Mouse (Mus musculus) heart, embryonic 12.5 days (tissue): ENCODE results near the gene Hexdc. TPM values are rescaled to one million over a fixed set of nuclear protein-coding genes. Genes with fewer than 3 reads are reported as not detected.

Source experiments
- ATAC-seq: fragments of 200-750 bp; cut with Nextera tagmentation; 2 replicates; pipeline ENCODE4 v1.8.0; 2017; ENCODE audit warnings: moderate TSS enrichment, moderate library complexity; ENCODE audit not compliant: insufficient number of reproducible peaks, low FRiP score
- H3K27ac ChIP-seq: fragments of 300-500 bp; sonication (generic); 2 replicates; pipeline ENCODE4 v1.5.1; 2016; ENCODE audit warnings: mild to moderate bottlenecking, moderate library complexity; ENCODE audit not compliant: poor library complexity, severe bottlenecking
- H3K27me3 ChIP-seq: fragments of 300-500 bp; sonication (generic); replicated peaks from 2 replicates; pipeline ENCODE4 v1.6.1; 2016; ENCODE audit warnings: mild to moderate bottlenecking, moderate library complexity
- H3K36me3 ChIP-seq: fragments of 300-500 bp; sonication (generic); 2 replicates; pipeline ENCODE4 v1.6.1; 2016; ENCODE audit warnings: mild to moderate bottlenecking, moderate library complexity
- H3K4me1 ChIP-seq: fragments of 300-500 bp; sonication (generic); replicated peaks from 2 replicates; pipeline ENCODE4 v1.6.1; 2016; ENCODE audit warnings: mild to moderate bottlenecking
- H3K4me2 ChIP-seq: fragments of 300-500 bp; sonication (generic); 2 replicates; pipeline ENCODE4 v1.6.1; 2016; ENCODE audit warnings: mild to moderate bottlenecking, moderate library complexity
- H3K4me3 ChIP-seq: fragments of 300-500 bp; sonication (generic); 2 replicates; pipeline ENCODE4 v1.5.1; 2016; ENCODE audit warnings: mild to moderate bottlenecking
- H3K9ac ChIP-seq: fragments of 300-500 bp; sonication (generic); 2 replicates; pipeline ENCODE4 v1.6.1; 2016; ENCODE audit warnings: mild to moderate bottlenecking, moderate library complexity
- H3K9me3 ChIP-seq: fragments of 300-500 bp; sonication (generic); replicated peaks from 2 replicates; pipeline ENCODE4 v1.6.1; 2016; ENCODE audit warnings: mild to moderate bottlenecking, moderate library complexity
- WGBS: fragments of 180-500 bp; shearing (Covaris S2); methylation state at CpG from one replicate; pipeline ENCODE4 v1.1.7; 2016; 5-methylcytosine and 5-hydroxymethylcytosine counted together
- polyA plus RNA-seq: library from polyadenylated mRNA; unstranded; fragments of >200 nt; fragmentation: Nextera tagmentation; extraction: Ambion mirVana; gene quantifications from 2 replicates; pipeline ENCODE4 v1.2.1, GENCODE M21; 2016

The Hexdc gene
- polyA plus RNA-seq, 1 experiment from 2014 or later = 8.4 TPM

GRCm38 (mm10) chr11:121193415-121193814, 10.8 kb upstream of the Hexdc start:
- peaks cover 7% of the 10 kb centered on the region for H3K36me3 ChIP-seq
- WGBS = 76% methylated on average over 3 of the region's 3 CpGs
- H3K9ac ChIP-seq = no peak overlapping the region
- no peak overlapping the region for H3K4me2 ChIP-seq
- ATAC-seq = no peak
- no peaks in the 10 kb centered on the region for H3K4me1 ChIP-seq
- no peak overlapping the region for H3K4me3 ChIP-seq
- H3K27ac ChIP-seq = no peak overlapping the region
- H3K9me3 ChIP-seq = no peaks in the 10 kb centered on the region
- H3K27me3 ChIP-seq = no peaks in the 10 kb centered on the region

- no peaks in the 10 kb centered on the region for H3K9me3 ChIP-seq
- ATAC-seq = no peak
- H3K4me1 ChIP-seq = peaks cover 3% of the 10 kb centered on the region
- H3K27me3 ChIP-seq = no peaks in the 10 kb centered on the region
- H3K4me2 ChIP-seq = no peak overlapping the region
- WGBS = 42% methylated on average over 2 of the region's 2 CpGs
- no peak overlapping the region for H3K27ac ChIP-seq
- no peak overlapping the region for H3K4me3 ChIP-seq
- H3K36me3 ChIP-seq = peaks cover 7% of the 10 kb centered on the region
- H3K9ac ChIP-seq = no peak overlapping the region
Measured at GRCm38 (mm10) chr11:121198622-121199021, 5.6 kb upstream of the Hexdc start.

- H3K9ac ChIP-seq = no peak overlapping the region
- H3K36me3 ChIP-seq = peaks cover 7% of the 10 kb centered on the region
- H3K9me3 ChIP-seq = no peaks in the 10 kb centered on the region
- no peak for ATAC-seq
- H3K27ac ChIP-seq = no peak overlapping the region
- no peak overlapping the region for H3K4me3 ChIP-seq
- H3K27me3 ChIP-seq = no peaks in the 10 kb centered on the region
- peaks cover 7% of the 10 kb centered on the region for H3K4me1 ChIP-seq
- no peak overlapping the region for H3K4me2 ChIP-seq
- 80% methylated on average over 4 of the region's 4 CpGs for WGBS
Measured at GRCm38 (mm10) chr11:121199851-121200250, 4.4 kb upstream of the Hexdc start.

- no peaks in the 10 kb centered on the region for H3K27me3 ChIP-seq
- no peak for ATAC-seq
- 87% methylated on average over 6 of the region's 6 CpGs for WGBS
Measured at GRCm38 (mm10) chr11:121200781-121201180, 3.5 kb upstream of the Hexdc start.

GRCm38 (mm10) chr11:121201436-121202198, 2.6 kb upstream of the Hexdc start:
- no peaks in the 10 kb centered on the region for H3K9me3 ChIP-seq
- WGBS = 52% methylated on average over 11 of the region's 11 CpGs
- H3K27me3 ChIP-seq = no peaks in the 10 kb centered on the region
- no peak for ATAC-seq
- H3K4me3 ChIP-seq = no peak overlapping the region
- no peak overlapping the region for H3K9ac ChIP-seq
- H3K4me2 ChIP-seq = no peak overlapping the region
- no peaks in the 10 kb centered on the region for H3K36me3 ChIP-seq
- peaks cover 11% of the 10 kb centered on the region for H3K4me1 ChIP-seq
- no peak overlapping the region for H3K27ac ChIP-seq

More at GRCm38 (mm10) chr11:121200781-121201180, 3.5 kb upstream of the Hexdc start:
- Histone ChIP-seq H3K9ac (no peak overlapping the region), H3K36me3 (peaks cover 5% of the 10 kb centered on the region), H3K4me3 (no peak overlapping the region), H3K4me2 (no peak overlapping the region), H3K9me3 (no peaks in the 10 kb centered on the region), H3K4me1 (peaks cover 11% of the 10 kb centered on the region), H3K27ac (no peak overlapping the region)

- H3K27ac ChIP-seq = no peak overlapping the region; the same call in 1 of the 2 replicates
- H3K9ac ChIP-seq = peak overlapping the region; percentile 15; the same call in 1 of the 2 replicates
- peaks cover 9% of the 10 kb centered on the region for H3K36me3 ChIP-seq
- 0% methylated on average over 5 of the region's 5 CpGs for WGBS
- H3K4me1 ChIP-seq = peaks cover 11% of the 10 kb centered on the region
- peak overlapping the region; percentile 68 for H3K4me3 ChIP-seq
- H3K4me2 ChIP-seq = peak overlapping the region; percentile 86
- H3K27me3 ChIP-seq = no peaks in the 10 kb centered on the region
- H3K9me3 ChIP-seq = no peaks in the 10 kb centered on the region
- no peak for ATAC-seq
Measured at GRCm38 (mm10) chr11:121203859-121204160, 423 bp upstream of the Hexdc start.

- Histone ChIP-seq H3K9ac (no peak overlapping the region), H3K36me3 (peaks cover 78% of the 10 kb centered on the region), H3K9me3 (no peaks in the 10 kb centered on the region), H3K4me1 (peaks cover 12% of the 10 kb centered on the region), H3K4me3 (no peak overlapping the region), H3K4me2 (no peak overlapping the region), H3K27me3 (no peaks in the 10 kb centered on the region), H3K27ac (no peak overlapping the region)
- WGBS = 90% methylated on average over 3 of the region's 3 CpGs
- no peak for ATAC-seq
Measured at GRCm38 (mm10) chr11:121216831-121217230, 12.6 kb downstream of the Hexdc start.

- no peak overlapping the region for H3K4me2 ChIP-seq
- no peak overlapping the region for H3K9ac ChIP-seq
- no peaks in the 10 kb centered on the region for H3K27me3 ChIP-seq
- no peak overlapping the region for H3K4me3 ChIP-seq
- 85% methylated on average over 11 of the region's 11 CpGs for WGBS
- H3K27ac ChIP-seq = no peak overlapping the region
- H3K36me3 ChIP-seq = peaks cover 89% of the 10 kb centered on the region
- peaks cover 12% of the 10 kb centered on the region for H3K4me1 ChIP-seq
- ATAC-seq = no peak
- no peaks in the 10 kb centered on the region for H3K9me3 ChIP-seq
Measured at GRCm38 (mm10) chr11:121219776-121220175, 15.5 kb downstream of the Hexdc start.

GRCm38 (mm10) chr11:121220771-121221170, 16.5 kb downstream of the Hexdc start:
- Histone ChIP-seq H3K4me1 (peaks cover 12% of the 10 kb centered on the region), H3K9me3 (no peaks in the 10 kb centered on the region), H3K27ac (no peak overlapping the region), H3K4me3 (no peak overlapping the region), H3K36me3 (peaks cover 94% of the 10 kb centered on the region), H3K9ac (no peak overlapping the region), H3K27me3 (no peaks in the 10 kb centered on the region), H3K4me2 (no peak overlapping the region)
- no peak for ATAC-seq
- WGBS = 89% methylated on average over 5 of the region's 5 CpGs

GRCm38 (mm10) chr11:121221321-121222010, 17.2 kb downstream of the Hexdc start:
- H3K27ac ChIP-seq = no peak overlapping the region

GRCm38 (mm10) chr11:121228129-121229017, 24.1 kb downstream of the Hexdc start:
- H3K36me3 ChIP-seq = peaks cover 41% of the 10 kb centered on the region
- peaks cover 35% of the 10 kb centered on the region for H3K4me1 ChIP-seq
- peak overlapping the region; percentile 87 for H3K9ac ChIP-seq
- no peaks in the 10 kb centered on the region for H3K9me3 ChIP-seq
- peak overlapping the region; percentile 80 for H3K4me2 ChIP-seq
- peak overlapping the region; percentile 84 for H3K27ac ChIP-seq
- ATAC-seq = 0 out of 2 replicates have a peak, but pooled peaks have one; percentile 1
- WGBS = 23% methylated on average over 21 of the region's 21 CpGs
- H3K4me3 ChIP-seq = peak overlapping the region; percentile 95
- no peaks in the 10 kb centered on the region for H3K27me3 ChIP-seq

More at GRCm38 (mm10) chr11:121221321-121222010, 17.2 kb downstream of the Hexdc start:
- H3K36me3 ChIP-seq = peaks cover 94% of the 10 kb centered on the region
- peaks cover 12% of the 10 kb centered on the region for H3K4me1 ChIP-seq
- H3K9ac ChIP-seq = no peak overlapping the region
- WGBS = 77% methylated on average over 6 of the region's 6 CpGs
- no peak overlapping the region for H3K4me2 ChIP-seq
- H3K27me3 ChIP-seq = no peaks in the 10 kb centered on the region
- no peaks in the 10 kb centered on the region for H3K9me3 ChIP-seq
- no peak overlapping the region for H3K4me3 ChIP-seq
- ATAC-seq = no peak
